Mouse (Mus musculus) adrenal gland, postnatal 36 days (tissue): ENCODE data around the gene Prim2. TPM values are rescaled to one million over a fixed set of nuclear protein-coding genes. Genes with fewer than 3 reads are reported as not detected.
A peak's percentile ranks its signal among the peaks of the same experiment; 100 is the strongest.

ENCODE experiments used
- DNase-seq, 2 experiments: peaks; one replicate each; pipeline ENCODE4 v3.0.0; 2021; ENCODE audit warnings: mixed read lengths in 1 of 2
- total RNA-seq, 2 experiments: library from RNA; stranded (reverse); gene quantifications; 2 replicates each; pipeline ENCODE4 v1.2.3; 2021

Gene Prim2
- total RNA-seq, 2 experiments from 2014 or later, result 5.6 to 5.8 TPM

GRCm38 (mm10) chr1:33541708-33542107, 127.9 kb downstream of the Prim2 start:
- no peak for DNase-seq

GRCm38 (mm10) chr1:33537948-33538347, 131.6 kb downstream of the Prim2 start:
- DNase-seq, result no peak

DNA sequence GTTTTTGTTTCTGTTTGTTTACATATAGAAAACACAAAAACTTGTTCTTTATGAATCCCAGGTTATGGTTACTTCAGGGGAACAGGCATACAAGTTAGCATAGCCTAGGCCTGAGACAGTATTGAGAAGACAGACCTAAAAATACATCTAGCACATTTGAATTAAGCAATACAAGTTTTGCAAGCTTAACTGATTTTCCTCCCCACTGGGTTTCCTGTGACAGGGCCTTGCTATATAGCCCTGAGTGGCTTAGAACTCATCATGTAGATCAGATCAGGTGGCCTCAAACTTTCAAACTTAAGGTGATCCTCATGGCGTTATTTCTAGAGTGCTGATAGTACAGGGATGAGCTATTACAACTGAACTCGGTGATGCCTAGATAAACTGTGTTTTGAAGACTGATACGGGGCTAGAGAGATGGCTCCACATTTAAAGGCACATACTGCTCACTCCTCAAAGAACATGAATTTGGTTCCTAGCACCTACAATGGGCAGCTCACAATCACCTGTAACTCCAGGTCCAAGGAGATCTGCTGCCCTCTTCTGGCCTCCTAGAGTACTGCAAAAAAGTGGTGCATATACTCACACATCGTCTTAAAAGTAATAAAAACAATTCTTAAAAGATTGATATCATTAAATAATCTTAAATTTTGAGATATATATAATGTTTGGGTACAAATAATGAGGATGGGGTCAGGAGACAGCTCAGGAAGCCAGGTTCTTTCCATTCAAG, 133.2 kb downstream of the Prim2 start:
- DNase-seq, result no peak

- no peak for DNase-seq
These were observed 134.4 kb downstream of the Prim2 start for GRCm38 (mm10) chr1:33535140-33535686.

GRCm38 (mm10) chr1:33531860-33532259, 137.7 kb downstream of the Prim2 start:
- no peak for DNase-seq

DNA sequence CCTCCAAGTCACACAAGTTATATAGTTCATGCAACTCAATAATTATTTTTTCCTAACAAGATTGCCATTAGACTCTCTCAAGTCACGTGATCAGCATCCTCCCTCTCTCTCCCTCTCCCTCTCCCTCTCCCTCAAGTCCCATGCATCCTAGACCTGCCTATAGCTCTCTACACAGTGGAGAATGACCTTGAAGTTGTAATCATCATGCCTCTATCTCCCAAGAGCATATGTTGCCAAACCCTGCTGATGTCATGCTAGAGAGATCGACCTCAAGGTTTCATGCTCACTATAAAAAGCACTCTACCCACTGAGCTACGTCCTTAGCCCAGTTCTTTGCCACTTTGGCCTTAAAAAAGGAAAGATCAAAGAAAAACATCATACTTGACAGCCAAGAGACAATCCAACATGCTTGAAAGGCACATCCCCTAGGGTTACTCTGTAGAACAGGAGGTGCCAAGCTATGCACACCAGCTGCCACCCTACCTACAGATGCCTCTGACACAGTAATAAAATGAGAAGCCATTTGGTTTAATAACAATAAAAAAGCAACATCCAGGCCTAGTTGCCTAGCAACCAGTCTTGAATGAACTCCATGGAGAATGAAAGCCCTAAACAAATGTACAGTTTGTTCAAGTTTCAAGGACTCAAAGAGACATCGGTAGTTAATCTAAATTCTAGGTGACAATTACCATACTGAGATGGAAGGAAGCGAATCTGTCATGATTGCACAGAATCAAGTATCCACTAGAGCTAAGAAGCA, 138.3 kb downstream of the Prim2 start:
- peak in 1 of 2 experiments; percentile 7 for DNase-seq

DNA sequence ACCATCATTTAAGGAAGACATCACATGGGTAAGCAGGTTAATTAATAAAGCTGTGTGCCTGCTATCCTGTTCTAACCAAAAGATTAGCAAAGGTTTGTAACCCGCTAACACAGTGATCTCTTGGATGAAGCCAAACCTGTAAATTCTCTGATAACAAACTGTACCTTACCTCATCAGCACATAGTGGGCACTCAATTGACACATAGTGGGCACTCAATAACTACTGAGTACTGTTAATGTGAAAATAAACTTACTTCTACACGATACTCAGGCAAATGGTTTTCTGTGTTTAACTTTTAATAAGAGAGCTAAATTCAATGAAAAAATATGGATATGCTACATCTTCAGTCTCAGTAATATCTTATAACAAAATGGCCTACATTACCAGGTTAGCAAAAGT, 139.1 kb downstream of the Prim2 start:
- no peak for DNase-seq

DNA sequence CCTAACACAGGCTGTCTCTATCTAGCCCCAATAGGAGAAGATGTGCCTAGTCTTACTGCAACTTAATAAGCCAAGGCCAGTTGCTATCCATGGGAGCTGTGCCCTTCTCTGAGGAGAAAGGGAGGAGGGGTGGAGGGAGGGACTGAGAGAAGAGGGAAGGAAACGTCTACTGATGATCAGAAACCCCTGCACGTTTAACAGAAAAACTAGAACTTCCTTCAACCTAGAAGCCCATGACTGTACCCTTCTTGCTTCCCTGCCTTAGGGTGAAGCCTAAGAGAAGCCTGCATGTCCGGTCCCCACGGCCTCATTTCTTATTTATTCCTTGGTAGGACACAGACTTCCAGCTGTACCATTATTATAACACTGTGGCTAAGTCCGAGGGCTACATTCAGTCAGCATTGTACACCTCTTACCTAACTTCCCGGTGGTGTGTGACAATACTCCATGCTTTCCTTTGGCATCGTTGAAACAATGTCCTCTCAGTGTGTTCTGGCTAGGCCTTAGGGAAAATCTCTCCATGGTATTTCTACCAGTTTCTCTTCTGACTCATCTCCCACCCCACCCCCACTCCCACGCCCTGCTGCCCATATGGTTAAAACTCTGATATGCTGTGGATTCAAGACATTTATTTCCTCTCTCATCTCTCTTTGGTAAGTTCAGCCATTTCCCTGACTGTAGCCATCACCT, 139.9 kb downstream of the Prim2 start:
- DNase-seq, result no peak

DNA sequence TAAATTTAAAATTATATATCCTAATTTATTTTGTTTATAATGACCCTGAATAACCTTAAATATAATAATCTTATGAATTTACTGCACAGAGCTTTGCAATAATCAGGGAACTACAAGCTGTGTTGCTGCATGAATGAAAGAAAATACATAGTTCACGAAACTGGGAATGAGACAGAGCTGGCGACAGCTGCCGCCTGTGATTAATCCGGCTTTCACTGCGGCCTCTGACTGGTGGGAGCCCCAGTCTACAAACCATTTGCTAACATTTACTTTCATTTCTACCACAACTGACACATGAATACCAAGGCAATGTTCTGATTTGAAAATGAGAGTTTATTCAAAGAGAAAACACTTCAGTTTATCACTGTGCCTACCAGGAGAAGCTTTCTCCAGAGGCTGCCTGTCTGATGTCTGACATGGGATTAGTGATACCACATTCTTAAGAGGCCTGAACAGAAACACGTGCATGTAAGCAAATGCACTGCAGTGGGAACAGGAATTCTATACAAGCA, 142.2 kb downstream of the Prim2 start:
- DNase-seq, result no peak

GRCm38 (mm10) chr1:33523223-33523622, 146.4 kb downstream of the Prim2 start:
- no peak for DNase-seq

- DNase-seq, result no peak
These were observed 154.5 kb downstream of the Prim2 start for GRCm38 (mm10) chr1:33515124-33515523.

GRCm38 (mm10) chr1:33511310-33511709, 158.3 kb downstream of the Prim2 start:
- no peak for DNase-seq

DNA sequence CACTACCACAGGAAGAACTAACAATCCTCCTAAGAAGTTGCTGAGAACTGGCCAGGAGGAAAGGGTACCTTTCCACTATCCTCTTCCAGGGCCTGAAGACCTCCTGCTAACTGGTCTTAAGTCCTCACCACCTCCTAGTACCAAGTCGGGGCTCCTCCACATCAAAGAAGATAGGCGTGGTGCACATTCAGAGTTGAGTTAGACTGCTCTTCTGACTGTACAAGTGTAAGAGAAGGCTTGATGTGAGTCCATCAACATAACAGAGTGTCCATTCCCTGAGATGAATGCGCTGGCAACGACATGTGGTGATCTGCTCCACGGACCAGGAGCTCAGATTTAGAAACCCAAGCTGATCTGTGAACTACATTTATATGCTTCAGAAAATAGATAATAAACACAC, 165.2 kb downstream of the Prim2 start:
- DNase-seq, result no peak

DNA sequence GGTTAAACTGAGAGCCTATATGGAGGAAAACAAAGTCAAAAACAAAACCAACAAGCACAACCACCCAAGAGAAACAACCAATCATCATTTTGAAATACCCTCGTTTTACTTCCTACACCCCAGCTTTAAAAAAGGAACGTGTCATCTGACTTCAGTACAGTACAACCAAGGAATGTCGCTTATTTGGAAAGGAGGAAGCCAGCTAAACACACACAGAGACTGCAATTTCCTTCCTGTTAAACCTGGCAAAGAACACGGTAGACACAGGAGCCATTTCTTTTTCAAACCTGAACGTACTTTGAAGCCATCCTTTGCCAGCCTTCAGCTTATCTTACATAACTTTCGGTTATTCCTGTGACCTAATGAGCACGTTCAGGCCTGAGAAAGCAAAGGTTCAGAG, 166.7 kb downstream of the Prim2 start:
- no peak for DNase-seq

GRCm38 (mm10) chr1:33502298-33502697, 167.3 kb downstream of the Prim2 start:
- DNase-seq, result no peak

DNA sequence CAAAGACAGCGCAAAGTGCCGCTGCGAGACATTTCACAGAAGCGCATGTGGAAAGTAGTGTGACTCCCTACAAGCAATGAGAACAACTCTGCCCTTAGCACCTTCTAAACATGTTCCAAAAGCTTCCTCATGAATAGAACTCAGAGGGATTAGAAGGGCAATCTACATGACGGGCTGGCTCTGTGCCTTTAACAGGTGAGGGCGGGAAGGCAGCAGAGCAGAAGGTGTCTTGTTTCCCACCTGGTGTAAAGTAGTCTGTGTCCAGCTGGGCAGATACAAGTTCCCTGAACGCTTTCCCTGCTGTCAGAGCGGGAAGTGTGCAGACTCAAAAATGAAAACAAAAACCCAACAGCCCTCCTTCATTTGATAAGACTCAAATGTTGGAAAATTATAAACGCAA, 169.5 kb downstream of the Prim2 start:
- DNase-seq, result no peak

DNA sequence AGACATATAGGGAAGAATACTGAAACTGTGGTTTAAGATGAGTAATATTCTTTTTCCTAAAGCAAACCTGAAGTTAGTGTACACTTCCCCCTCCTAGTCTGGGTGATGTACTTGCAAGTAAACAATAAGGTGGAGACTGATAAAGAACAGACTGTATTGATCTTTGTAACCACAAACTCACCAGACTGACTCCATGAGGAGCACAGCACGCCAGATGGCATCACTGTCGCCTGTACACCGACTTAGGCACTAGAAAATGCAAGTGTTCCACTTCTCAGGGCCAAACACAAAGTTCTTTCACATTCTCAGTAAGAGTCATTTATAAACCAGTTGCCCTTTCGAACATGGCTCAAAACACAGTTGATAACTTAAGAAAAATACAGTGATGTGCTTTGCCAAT, 170.0 kb downstream of the Prim2 start:
- no peak for DNase-seq

- no peak for DNase-seq
These were observed 173.5 kb downstream of the Prim2 start for GRCm38 (mm10) chr1:33496128-33496527.

- DNase-seq, result no peak
These were observed 174.0 kb downstream of the Prim2 start for GRCm38 (mm10) chr1:33495586-33495985.

GRCm38 (mm10) chr1:33495203-33495553, 174.4 kb downstream of the Prim2 start:
- DNase-seq, result no peak

GRCm38 (mm10) chr1:33494524-33495202, 174.9 kb downstream of the Prim2 start:
- DNase-seq, result no peak

DNA sequence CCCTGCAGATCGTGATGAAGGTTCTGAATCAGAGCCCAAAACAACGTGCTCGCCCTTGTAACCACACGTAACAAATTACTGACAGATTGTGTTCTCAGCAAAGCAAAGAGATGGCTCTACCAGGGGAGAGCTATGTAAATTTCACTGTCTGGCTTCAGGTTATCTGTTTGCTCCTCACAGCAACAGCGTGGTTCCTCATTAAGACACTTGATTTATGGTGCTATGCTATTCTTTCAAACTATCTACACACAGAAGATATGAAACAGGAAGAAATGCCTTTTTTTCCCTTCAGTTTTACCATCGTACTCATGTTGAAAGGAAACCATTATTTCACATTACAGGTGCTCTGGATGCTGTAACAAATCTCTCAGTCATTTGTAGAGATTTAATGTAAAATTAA, 179.4 kb downstream of the Prim2 start:
- no peak for DNase-seq
